Mouse (Mus musculus) Patski (cell line): Measurements from ENCODE around the gene Reln. TPM values are rescaled to one million over a fixed set of nuclear protein-coding genes. Genes with fewer than 3 reads are reported as not detected.

Source experiments
- ATAC-seq: fragments of 100-300 bp; one replicate; pipeline ENCODE4 v1.8.0; 2021
- CTCF ChIA-PET: fragments of 350-600 bp; sonication (Branson Sonifier 250); formaldehyde crosslinking; loops from one replicate; lab custom pipeline; 2022; ENCODE audit warnings: inconsistent platforms; lab: Charles Lee
- POLR2A ChIA-PET: fragments of 350-600 bp; sonication (Branson Sonifier 250); formaldehyde crosslinking; loops from one replicate; lab custom pipeline; 2022; ENCODE audit warnings: antibody characterized with exemption, inconsistent platforms; lab: Charles Lee
- DNase-seq: peaks from one replicate; pipeline ENCODE4 v3.0.0-alpha.2; 2011; ENCODE audit warnings: low read depth, low spot score
- H3K27me3 ChIP-seq: fragments of 371-371 bp; one replicate; pipeline ENCODE4 v1.5.1; 2021
- CTCF ChIP-seq: fragments of 100-300 bp; IDR thresholded peaks from one replicate; pipeline ENCODE4 v1.5.1; 2021
- in situ Hi-C: fragments of 300-500 bp; cut with MboI; formaldehyde crosslinking; loops from 3 replicates; pipeline ENCODE4 v1.11.1; 2018; ENCODE audit warnings: low pct_unique_long_range_greater_than_20kb, mixed read lengths
- polyA plus RNA-seq: library from polyadenylated mRNA; unstranded; gene quantifications from one replicate; pipeline ENCODE4 v1.2.3, GENCODE M21; 2021

The Reln gene
- polyA plus RNA-seq, 1 experiment from 2014 or later: not detected

DNA sequence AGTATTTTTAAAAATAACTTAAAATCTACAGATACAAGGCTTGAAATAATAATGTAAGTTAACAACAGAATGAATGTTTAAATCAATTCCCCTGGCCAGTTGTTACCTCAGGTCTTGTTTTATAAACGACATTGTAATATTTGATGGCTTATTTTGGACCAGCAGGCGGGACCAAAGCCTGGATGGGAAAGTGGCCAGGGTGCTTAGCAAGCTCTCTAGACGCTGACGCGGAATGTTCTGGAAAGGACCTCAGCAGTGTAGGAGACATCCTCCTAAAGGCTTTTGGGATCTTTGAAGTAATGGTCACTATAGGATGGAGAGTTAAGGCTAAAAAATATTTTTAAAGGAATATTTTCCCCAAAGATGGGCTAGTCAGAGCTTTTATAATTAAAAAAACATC, 173.2 kb downstream of the Reln start:
- no peak for TF ChIP-seq CTCF
- in situ Hi-C loops: no loop called here
- no peak for ATAC-seq
- ChIA-PET CTCF (no interaction called here), POLR2A (interaction anchor here (0.6 kb wide), 1 partner anchor 1934 kb away, joined by 3 read pairs; no protein-coding TSS in a partner anchor)
- DNase-seq: no peak
- no peaks in the 10 kb centered on the region for H3K27me3 ChIP-seq

DNA sequence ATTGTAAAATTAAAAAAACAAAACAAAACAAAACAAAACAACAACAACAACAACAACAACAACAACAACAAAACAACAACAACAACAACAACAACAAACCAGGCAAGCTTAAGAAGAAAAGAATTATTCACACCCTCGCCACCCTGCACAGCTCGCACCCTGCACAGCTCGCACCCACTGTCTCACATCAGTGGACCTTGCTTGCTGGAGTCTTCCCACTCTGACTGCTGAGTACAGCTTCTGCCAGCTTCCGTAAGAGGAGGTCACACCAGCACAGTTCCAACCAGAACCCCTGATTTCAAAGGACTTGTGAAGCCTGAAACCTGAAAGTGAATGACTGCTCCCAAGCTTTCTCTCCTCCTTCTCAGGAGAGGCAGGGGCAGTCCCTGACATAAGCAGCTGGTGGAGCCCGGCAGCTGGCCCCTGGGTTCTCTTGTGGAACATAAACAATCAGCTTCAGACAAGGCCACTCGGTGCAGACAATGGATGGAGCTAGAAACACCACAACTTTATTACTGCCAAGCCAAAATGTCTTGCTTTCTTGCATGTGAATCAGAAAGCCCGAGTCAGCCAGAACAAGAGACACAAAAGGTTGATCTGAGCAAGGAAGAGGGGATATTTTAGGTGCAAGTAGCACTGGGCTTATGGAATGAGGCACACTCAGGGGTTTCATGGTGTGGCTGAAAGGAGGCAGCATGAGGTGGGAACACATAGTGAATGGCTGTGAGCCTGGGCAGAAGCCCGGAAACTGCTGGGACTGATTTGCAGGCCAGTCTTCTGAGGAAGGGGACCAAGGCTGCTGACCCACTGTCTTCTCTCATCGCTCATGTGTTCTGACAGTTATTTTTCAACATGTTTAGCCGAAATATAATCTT, 180.2 kb downstream of the Reln start:
- no peak for ATAC-seq
- no peaks in the 10 kb centered on the region for H3K27me3 ChIP-seq
- ChIA-PET CTCF (no interaction called here), POLR2A (no interaction called here)
- no peak for TF ChIP-seq CTCF
- in situ Hi-C loops: no loop called here
- DNase-seq: no peak

DNA sequence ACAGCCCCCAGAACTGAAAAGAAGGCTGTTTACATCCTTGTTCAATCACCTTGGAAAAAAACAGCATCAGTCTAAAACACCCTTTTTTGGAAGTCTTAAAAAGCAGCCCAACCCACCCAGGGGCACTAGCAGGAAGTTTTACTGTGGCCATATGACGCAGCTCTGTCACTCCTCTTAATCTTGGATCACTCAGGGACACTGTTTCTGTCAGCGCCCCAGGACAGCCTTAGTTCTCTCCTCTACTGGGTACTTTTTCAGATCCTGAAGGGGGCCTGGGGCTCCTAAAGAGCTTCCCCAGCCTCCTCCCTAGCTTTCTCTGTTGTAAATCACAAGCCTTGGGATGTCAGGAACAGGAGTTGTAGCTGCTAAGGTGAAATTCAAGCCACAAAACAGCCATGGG, 183.6 kb downstream of the Reln start:
- DNase-seq (no peak), ATAC-seq (no peak)
- POLR2A ChIA-PET: no interaction called here
- TF ChIP-seq CTCF: no peak
- peaks cover 6% of the 10 kb centered on the region for H3K27me3 ChIP-seq
- CTCF ChIA-PET: no interaction called here
- in situ Hi-C loops: no loop called here

DNA sequence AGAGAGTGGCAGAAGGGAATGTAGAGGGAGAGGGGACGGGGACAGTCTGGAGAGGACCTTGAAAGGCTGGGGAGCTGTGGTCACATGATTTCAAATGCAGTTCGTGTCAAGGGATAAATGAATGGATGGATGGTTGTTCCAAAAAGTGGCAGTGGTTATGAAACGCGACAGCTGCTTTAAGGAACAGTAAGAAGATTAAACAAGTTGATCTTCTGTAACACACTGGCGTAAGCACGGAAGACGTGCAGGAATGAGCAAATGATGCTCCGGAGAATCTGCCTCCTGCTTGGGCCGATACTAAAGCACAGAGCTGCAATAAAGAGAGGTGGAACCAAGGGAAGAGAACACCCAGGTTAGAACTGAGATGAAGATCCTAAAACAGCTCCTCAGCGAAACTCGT, 185.7 kb downstream of the Reln start:
- ATAC-seq (no peak), DNase-seq (no peak)
- in situ Hi-C loops: no loop called here
- ChIA-PET CTCF (no interaction called here), POLR2A (no interaction called here)
- no peak for TF ChIP-seq CTCF
- peaks cover 6% of the 10 kb centered on the region for H3K27me3 ChIP-seq

DNA sequence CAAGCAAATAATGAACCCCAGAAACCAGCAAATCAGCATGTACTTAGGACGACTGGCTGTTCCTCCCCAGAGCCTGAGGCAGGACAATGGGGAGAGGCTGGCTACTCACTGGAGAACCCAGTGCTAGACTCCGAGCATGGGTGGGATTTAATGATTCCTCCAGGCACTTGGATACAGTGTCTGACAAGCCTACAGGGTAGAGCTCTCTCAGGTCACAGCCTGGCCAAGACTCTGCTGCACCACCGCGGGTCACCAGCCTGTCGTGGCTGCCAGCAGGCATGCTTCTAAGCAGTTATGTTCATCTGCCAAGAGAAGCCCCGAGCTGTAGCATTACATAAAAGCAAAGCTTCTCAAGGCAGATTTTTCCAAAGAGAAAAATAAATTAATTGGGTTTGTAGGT, 190.9 kb downstream of the Reln start:
- POLR2A ChIA-PET: no interaction called here
- no peak for TF ChIP-seq CTCF
- CTCF ChIA-PET: no interaction called here
- in situ Hi-C loops: no loop called here
- no peak for ATAC-seq
- H3K27me3 ChIP-seq: peaks cover 10% of the 10 kb centered on the region
- no peak for DNase-seq

DNA sequence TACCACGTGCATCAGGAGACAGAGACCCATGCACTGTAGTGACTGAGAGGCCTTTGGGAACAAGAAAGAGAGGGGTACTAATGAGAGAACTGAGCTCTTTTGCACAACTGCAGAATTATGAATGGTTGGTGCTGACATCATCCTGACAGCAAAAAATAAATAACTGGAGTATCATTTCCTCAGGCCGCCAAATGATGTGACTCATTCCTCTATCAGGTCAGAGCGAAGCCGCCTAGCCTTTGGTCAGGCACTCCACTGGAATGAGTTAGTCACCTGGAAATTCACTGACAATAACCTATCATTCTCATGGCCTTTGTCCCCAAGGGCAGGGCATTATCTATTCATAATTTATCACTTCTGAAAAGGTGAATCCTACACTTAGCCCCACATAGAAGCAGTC, 202.7 kb downstream of the Reln start:
- no peak for ATAC-seq
- in situ Hi-C loops: no loop called here
- CTCF ChIA-PET: no interaction called here
- no peak for DNase-seq
- H3K27me3 ChIP-seq: peaks cover 6% of the 10 kb centered on the region
- POLR2A ChIA-PET: no interaction called here
- TF ChIP-seq CTCF: no peak

DNA sequence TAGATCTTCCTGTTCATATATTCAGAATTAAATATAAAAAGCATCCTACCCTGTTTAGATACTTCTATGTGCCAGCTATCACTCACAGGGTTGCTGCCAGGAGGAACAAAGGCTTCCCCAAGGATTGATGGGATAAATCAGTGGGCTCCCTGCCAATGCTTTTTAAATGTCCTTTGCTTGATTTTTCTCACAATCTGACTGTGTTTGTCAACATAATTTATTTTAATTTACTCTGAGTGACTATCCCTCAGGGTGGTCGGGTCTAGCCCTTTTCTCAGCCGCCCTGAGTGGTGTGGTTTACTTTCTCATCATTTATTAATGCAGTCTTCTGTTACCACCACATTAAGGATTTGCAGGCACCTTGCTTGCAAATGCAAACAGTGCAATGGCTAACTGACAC, 205.5 kb downstream of the Reln start:
- ATAC-seq: no peak
- CTCF ChIA-PET: interaction anchor here (0.7 kb wide), 1 partner anchor 11 kb away, joined by 3 read pairs; no protein-coding TSS in a partner anchor
- POLR2A ChIA-PET: no interaction called here
- no peak for TF ChIP-seq CTCF
- H3K27me3 ChIP-seq: no peaks in the 10 kb centered on the region
- DNase-seq: no peak
- in situ Hi-C loops: no loop called here

DNA sequence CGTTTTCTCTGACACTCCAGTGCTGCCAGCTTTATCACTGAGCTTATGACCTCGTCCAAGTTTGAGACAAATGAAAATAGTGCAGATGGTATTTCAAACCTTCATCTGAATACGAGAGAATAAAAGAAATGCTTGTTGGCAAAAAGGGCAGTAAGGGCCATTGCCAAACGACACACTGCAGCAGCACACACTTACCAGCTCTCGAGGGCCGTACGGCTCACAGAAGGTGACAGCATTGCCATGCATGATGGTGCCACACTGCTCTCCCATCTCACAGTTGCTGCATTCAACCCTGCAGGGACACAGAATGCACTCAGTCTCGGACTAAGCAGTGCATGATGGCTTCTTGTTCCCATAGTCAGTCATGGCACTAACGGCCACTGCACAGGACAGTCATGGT, 210.1 kb downstream of the Reln start:
- no peaks in the 10 kb centered on the region for H3K27me3 ChIP-seq
- CTCF ChIA-PET: no interaction called here
- in situ Hi-C loops: no loop called here
- no peak for ATAC-seq
- DNase-seq: no peak
- TF ChIP-seq CTCF: no peak
- POLR2A ChIA-PET: no interaction called here

DNA sequence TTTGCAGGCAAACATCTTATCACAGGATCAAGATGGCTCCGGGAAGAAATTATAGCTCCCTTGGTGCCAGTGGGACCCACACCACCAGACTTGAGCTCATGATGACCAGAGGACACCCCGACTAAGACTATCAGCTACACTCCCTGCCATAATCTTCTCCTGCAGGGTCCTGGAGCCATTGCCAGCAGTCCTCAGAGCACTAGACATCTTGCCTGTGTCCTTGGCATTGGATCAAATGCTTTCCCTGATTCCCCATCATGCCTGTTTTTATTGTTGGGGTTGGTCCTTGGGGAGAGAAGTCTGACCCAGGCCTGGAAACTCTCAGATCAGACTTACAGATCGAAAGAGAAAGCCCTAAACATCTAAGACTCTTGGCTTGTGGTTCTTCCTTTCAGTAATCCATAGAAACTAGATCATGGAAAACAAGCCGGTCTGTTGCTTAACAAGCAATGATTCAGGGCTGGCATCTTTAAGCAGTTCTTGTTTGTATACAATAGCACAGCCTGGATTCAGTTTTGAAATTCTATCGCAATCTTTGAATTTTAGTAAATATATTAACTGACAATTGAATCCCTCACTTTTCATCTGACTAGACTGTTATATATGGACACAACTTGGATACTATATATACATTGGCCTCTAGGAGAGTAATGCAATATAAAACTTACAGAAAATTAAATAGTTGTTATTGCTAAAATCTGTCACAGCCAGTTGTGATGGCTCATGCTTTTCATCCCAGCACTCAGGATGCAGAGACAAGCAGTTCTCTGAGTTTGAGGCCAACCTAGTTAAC, 212.6 kb downstream of the Reln start:
- POLR2A ChIA-PET: no interaction called here
- ATAC-seq (no peak), DNase-seq (no peak)
- CTCF ChIA-PET: no interaction called here
- in situ Hi-C loops: no loop called here
- TF ChIP-seq CTCF: no peak
- peaks cover 5% of the 10 kb centered on the region for H3K27me3 ChIP-seq

DNA sequence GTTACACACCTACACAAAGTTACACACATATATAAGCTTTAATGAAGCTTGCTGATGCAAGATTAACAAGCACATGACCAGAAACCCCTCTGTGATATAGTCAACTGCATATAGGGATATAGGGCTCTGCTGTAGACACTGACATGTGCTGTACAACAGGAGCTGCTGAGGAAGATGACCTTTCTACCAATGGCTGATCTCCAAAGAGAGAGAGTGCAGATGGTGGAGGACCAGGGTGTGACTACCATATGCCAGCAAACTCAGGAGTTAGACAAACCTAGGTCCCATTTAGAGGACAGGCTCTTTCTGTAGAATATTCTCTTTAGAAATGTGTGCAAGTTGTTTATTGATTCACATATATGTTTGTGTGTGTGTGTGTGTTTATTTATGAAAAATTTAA, 216.9 kb downstream of the Reln start:
- TF ChIP-seq CTCF: no peak
- no peak for ATAC-seq
- POLR2A ChIA-PET: no interaction called here

DNA sequence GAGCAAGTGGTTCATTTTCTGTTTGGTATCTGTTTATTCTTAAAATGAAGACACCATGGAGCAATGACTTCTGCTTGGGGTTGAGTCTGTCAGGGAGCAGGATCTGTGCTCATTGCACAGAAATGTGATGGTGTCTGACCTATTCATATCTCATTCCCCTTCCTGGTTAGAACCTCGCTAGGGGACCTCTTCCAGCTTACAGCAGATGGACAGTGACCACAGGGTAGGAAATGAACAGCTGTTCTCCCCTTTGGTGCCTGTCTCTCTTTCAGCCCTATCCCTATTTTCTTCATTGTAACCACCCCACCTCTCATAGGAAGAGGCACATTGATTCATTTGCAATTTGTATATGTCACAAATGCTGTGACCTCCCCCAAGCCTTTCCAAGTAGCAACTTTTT, 225.2 kb downstream of the Reln start:
- ChIA-PET POLR2A (no interaction called here), CTCF (no interaction called here)
- H3K27me3 ChIP-seq: peaks cover 4% of the 10 kb centered on the region
- TF ChIP-seq CTCF: no peak
- ATAC-seq (no peak), DNase-seq (no peak)
- in situ Hi-C loops: no loop called here

More for the DNA sequence above, 216.9 kb downstream of the Reln start:
- no peak for DNase-seq
- CTCF ChIA-PET: interaction anchor here (1.0 to 2.1 kb wide), 2 partner anchors 10 to 12 kb away, joined by 3 to 4 read pairs; no protein-coding TSS in a partner anchor
- H3K27me3 ChIP-seq: peaks cover 21% of the 10 kb centered on the region
- in situ Hi-C loops: no loop called here
